Mouse (Mus musculus) layer of hippocampus, adult 8-10 months (tissue): ENCODE measurements at regions not wholly inside any gene's neighbourhood (a gene's known extent, or its start where the extent isn't known, plus 50 kb on each side); places are given as distances from the start of the nearest gene placed in this dataset.

Source experiments
- DNase-seq, 2 experiments: peaks; one replicate each; pipeline ENCODE4 v3.0.0; 2022; ENCODE audit warnings: low spot score in 2 of 2

DNA sequence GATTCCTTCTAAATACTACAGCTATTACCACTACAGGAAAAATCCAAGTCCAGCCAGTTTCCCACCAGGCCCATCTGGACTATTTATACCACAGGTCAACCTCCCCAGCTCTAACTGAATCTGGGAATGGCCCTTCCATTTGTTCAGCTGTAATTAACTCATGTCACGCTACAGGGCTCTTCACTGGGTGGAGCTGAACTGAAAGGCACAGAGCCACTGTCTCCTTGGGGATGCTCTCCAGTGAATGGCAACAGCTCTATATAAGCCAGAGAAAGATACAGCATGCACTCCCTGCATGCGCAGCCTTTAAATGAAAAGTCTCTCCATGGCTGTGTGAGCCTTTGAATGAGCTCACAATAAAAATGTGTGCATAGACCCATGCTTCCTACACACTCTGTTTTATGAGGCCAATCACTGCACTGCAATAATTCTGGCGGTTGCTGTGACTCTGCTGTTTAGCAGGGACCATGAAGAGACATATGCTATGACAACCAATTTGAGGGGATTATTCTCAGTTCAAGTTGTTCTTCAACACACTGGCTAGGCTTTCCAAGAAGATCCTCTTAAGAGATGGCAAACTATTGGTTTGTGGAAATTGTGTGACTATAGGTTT is 376.3 kb upstream of the Kif18a start:
- no peak for DNase-seq

DNA sequence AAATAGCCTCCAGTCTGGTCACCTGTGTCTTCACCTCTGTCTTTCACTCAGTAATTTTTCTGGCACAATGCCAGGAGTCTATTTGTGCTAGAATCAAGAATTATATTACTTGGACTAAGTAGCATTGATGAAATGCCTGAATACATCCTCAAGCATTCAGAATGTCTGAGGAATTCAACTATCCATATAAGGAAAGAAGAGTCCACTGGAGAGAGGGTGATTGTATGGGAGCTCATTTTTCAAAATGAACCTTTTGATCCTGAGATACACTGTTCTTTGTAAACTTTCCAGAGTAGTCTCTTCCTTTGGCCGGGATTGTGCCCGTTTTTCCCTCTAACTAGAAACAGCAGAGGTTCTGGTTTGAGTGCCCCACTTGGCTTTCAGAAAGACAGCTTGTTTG is 367.0 kb upstream of the Kif18a start:
- no peak for DNase-seq

DNA sequence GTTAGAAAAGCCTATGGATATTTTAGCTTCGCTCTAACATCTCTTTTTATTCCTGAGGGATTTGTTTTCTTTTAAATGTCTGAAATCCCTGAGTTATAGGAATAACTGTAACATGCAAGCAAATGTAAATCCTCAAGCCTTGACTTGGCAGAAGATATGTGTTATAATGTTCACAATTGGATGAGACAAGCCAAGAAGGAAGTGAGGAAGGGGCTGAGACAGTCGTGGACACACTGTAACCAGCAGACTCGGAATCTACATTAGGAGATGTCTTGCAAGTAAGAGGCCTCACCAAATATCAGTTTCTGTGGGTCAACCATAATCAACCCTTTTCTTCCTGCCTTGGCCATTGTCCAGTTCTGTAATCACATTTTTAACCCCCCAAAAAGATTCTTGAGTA is 366.6 kb upstream of the Kif18a start:
- no peak for DNase-seq

DNA sequence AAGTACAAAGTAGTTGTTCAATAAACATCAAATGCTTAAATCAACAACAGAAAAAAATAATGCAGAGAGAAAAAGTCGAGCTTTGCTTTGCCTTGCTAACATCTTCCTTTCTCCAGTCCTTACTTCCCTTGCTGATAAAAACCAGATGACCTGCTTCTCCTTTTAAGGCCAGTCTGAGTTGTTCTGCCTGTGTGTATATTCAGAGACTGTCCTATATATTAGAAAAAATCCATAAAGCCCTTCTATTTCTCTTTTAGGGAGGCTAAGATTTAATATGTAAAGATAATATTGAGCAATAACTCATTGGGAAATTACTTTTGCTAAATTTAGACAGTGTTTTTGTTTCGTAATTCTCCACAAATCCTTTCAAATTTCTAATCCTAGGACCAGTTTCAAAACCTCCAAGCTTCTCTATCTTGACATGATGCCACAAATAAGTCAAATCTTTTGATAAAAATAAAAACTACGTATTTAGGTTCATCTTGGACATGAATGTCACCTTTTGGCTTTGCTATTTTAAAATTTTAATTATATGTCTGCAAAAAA is 361.0 kb upstream of the Kif18a start:
- DNase-seq: no peak

DNA sequence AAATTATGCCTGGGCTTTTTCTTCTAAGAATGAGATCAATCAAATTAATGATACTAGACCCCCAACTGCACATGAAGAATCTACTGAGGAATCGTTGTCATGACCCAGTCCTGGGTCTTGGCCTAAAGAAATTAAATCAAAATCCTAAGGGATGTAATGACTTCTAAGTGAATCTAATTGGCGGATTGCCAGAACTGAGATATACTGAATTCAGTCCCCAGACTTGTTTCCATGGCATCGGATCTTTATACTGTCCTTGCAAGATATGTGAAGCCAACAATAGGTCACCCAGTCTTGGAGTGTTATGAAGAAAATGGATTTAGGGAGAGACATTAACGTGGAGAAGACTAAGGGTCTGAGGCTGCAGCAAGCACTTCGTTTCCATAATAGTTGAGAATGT is 360.4 kb upstream of the Kif18a start:
- DNase-seq: no peak

DNA sequence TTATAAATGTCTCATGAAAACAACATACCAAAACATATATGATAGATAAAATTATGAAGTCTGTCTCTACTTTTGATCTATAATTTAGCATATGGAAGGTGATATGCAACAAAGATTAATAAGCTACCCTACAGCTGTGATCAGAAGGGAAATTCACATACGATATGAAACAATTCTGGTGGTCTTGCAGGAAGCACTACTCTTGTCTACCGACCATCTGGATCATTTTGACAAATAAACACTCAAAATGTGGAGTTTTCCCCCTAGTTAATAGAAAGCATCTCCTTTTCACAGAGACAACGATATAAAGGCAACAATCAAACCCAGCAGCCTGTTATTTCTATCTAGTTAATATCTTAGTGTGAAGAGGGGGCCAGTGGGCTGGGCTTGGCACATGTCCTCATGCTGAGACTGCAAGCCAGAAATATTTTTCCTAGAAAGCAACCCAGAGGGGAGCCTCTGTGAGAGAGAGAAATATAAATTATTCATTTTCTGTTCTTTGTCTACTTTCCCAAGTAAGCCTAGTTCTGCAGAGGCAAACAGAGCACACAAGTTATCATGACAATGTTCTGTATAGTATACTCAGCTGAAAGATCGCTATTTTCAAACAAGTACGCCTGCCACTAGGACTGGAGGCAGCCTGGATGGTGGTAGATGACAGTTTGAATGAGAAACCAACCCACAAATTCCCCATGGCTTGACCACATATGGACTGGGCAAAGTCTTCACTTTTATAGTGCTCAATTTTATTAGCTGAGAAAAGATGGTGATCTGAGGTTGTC is 344.4 kb upstream of the Kif18a start:
- no peak for DNase-seq

DNA sequence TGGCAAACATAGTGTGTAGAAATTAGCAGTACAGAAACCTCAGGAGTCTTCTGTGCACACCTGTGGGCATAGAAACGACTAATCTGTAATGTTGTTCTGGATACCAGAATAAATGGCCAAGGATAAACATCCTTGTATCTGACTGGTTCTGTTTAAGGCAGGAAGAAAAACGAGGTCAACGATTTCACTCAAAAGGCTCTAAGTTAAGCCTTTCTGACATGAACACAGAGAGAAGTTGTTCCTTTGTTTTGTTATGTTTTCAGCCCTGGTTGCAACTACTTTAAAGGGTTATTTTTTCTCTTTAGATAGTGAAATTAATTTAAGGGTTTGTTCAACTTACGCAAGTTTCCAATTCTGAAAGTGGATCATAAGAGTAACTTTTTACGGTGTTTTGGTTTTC is 299.6 kb upstream of the Kif18a start:
- no peak for DNase-seq

DNA sequence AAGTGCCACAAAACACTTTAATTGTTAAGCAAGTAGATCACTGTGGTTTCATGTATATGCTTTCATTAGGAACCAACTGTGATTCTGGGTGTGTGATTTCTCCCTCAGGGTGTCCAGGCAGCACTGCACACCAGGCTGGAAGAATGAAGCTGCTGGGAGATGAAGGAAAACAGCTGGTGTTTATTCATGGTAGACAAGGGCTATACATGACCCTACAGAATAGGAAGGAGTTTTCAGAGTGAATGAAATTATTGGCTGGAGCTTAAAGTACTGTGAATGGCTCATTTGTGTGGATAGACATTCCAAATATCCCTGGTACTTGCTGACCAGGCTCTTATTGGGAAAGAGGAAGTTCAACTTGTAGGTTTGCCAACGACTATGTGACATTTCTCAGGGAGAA is 264.3 kb upstream of the Kif18a start:
- no peak for DNase-seq

DNA sequence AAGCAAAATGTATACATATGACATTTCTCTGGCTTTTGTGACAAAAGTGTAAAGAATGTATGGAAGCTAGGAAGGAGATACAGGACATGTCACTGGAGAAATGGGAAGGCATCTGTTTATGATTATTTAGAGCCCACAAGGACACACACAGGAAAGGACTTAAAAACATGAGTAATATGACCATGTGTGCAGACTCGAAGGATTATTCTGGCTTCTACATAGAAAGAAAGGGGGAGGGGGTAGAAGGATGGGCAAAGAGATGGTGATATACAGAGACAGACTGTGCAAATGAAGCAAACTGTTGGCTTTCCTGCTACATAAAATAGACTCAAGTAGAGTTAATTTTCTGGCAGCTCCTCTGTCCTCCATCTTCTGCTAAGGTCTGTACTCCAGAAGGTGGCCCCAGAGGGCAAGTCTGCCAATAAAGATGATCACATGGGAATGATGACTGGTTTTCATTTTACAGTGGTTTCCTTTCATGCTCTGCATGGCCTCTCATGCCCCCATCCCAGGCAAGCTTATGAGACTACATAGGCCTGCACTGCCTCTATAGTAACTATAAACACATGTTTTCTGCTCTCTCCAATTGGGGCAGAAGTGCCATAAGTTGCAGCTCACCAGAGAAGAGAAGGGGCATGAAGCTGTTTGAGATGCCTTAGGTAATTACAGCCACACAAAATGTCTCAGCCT is 263.4 kb upstream of the Kif18a start:
- no peak for DNase-seq

DNA sequence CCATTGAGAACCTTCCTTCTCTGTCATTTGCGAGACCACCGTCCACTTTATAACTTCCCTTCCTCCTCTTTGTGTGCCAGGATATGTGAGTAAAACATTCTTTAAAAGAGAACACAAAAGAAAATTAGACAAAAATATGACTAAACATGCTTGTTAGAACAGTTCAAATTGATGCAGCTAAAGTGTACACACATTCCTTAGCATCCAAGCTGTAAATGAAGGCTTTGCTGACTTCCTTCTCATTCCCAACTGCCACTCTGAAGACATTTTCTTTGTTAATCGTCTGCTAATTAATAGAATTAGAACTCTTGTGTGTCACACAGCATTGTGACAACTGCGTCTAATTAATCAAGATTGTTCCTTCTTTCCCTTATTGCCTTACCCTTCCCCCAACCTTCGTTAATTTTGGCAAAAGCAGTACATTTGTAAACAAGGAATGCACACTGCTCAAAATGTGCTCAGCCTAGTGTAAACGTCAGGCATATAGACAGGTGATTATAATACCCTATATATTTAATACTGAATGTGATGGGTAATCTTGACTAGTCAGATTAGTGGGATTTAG is 242.3 kb upstream of the Kif18a start:
- DNase-seq: no peak
